Mouse (Mus musculus) MEL (cell line): ENCODE measurements around the gene Pf4. TPM values are rescaled to one million over a fixed set of nuclear protein-coding genes. Genes with fewer than 3 reads are reported as not detected.

Source experiments
- DNase-seq: peaks from one replicate; pipeline ENCODE4 v3.0.0; 2011; ENCODE audit warnings: low read depth, low spot score
- H3K27ac ChIP-seq: 2 replicates; pipeline ENCODE4 v1.5.1; 2012; ENCODE audit warnings: low read depth, mild to moderate bottlenecking, control low read depth, low read length, moderate library complexity; ENCODE audit not compliant: control insufficient read depth
- H3K27me3 ChIP-seq, 2 experiments: fragments of 150-350 bp in 1 of 2; sonication (generic) in 1 of 2; 2 replicates each; pipeline ENCODE4 v1.6.1; 2012; ENCODE audit warnings: low read length in 2 of 2, mild to moderate bottlenecking in 2 of 2, improper control_type of control experiment in 1 of 2, moderate library complexity in 1 of 2; ENCODE audit not compliant: insufficient read depth in 2 of 2, control insufficient read depth in 1 of 2
- H3K36me3 ChIP-seq, 2 experiments: 2 replicates each; pipeline ENCODE4 v1.6.1; 2012 to 2014; ENCODE audit warnings: low read length in 2 of 2, improper control_type of control experiment in 1 of 2, inconsistent platforms in 1 of 2, mild to moderate bottlenecking in 1 of 2; ENCODE audit not compliant: insufficient read depth in 2 of 2, control insufficient read depth in 1 of 2
- H3K4me1 ChIP-seq, 2 experiments: fragments of 150-350 bp in 1 of 2; sonication (generic) in 1 of 2; 2 replicates each; pipeline ENCODE4 v1.6.1; 2012; ENCODE audit warnings: low read length in 2 of 2, improper control_type of control experiment in 1 of 2, mild to moderate bottlenecking in 1 of 2; ENCODE audit not compliant: insufficient read depth in 2 of 2, control insufficient read depth in 1 of 2
- H3K4me3 ChIP-seq, 2 experiments: fragments of 150-350 bp in 1 of 2; sonication (generic) in 1 of 2; 2 replicates each; pipeline ENCODE4 v1.5.1; 2012; ENCODE audit warnings: low read depth in 2 of 2, low read length in 2 of 2, mild to moderate bottlenecking in 2 of 2, moderate library complexity in 2 of 2, control low read depth in 1 of 2, improper control_type of control experiment in 1 of 2; ENCODE audit not compliant: control insufficient read depth in 1 of 2, insufficient read depth in 1 of 2
- H3K79me2 ChIP-seq: 2 replicates; pipeline ENCODE4 v1.6.1; 2012; ENCODE audit warnings: mild to moderate bottlenecking, low read length, moderate library complexity; ENCODE audit not compliant: control insufficient read depth, poor library complexity, insufficient read depth
- H3K9ac ChIP-seq: 2 replicates; pipeline ENCODE4 v1.6.1; 2012; ENCODE audit warnings: low read depth, mild to moderate bottlenecking, control low read depth, low read length, moderate library complexity; ENCODE audit not compliant: control insufficient read depth, poor library complexity, severe bottlenecking
- H3K9me3 ChIP-seq: fragments of 150-350 bp; sonication (generic); replicated peaks from 2 replicates; pipeline ENCODE4 v1.6.1; 2012; ENCODE audit warnings: mild to moderate bottlenecking, low read length, improper control_type of control experiment, moderate library complexity; ENCODE audit not compliant: insufficient read depth
- BHLHE40 ChIP-seq: IDR thresholded peaks from 2 replicates; pipeline ENCODE4 v1.6.1; 2012; ENCODE audit warnings: low read depth, mild to moderate bottlenecking, inconsistent platforms, low read length, improper control_type of control experiment, borderline replicate concordance
- CHD1 ChIP-seq: IDR thresholded peaks from 2 replicates; pipeline ENCODE4 v1.6.1; 2012; ENCODE audit warnings: low read depth, mild to moderate bottlenecking, inconsistent platforms, low read length, improper control_type of control experiment
- CHD2 ChIP-seq: IDR thresholded peaks from 2 replicates; pipeline ENCODE4 v1.6.1; 2011; ENCODE audit warnings: low read length, improper control_type of control experiment
- CTCF ChIP-seq, 3 experiments: IDR thresholded peaks in 2 of 3; conservative IDR thresholded peaks in 1 of 3; 2 replicates each; pipeline ENCODE4 v1.5.1; 2011 to 2012; ENCODE audit warnings: low read length in 3 of 3, low read depth in 2 of 3, mild to moderate bottlenecking in 2 of 3, improper control_type of control experiment in 1 of 3, inconsistent platforms in 1 of 3, mixed read lengths in 1 of 3, moderate library complexity in 1 of 3; ENCODE audit not compliant: control insufficient read depth in 1 of 3, insufficient read depth in 1 of 3, poor library complexity in 1 of 3, severe bottlenecking in 1 of 3
- ELF1 ChIP-seq: IDR thresholded peaks from 2 replicates; pipeline ENCODE4 v1.6.1; 2014; ENCODE audit warnings: low read depth, mild to moderate bottlenecking, inconsistent platforms, low read length, improper control_type of control experiment, moderate library complexity
- EP300 ChIP-seq, 2 experiments: IDR thresholded peaks; 2 replicates each; pipeline ENCODE4 v1.6.1; 2011; ENCODE audit warnings: improper control_type of control experiment in 2 of 2, low read length in 2 of 2, low read depth in 1 of 2, mild to moderate bottlenecking in 1 of 2
- ETS1 ChIP-seq: IDR thresholded peaks from 2 replicates; pipeline ENCODE4 v1.6.1; 2012; ENCODE audit warnings: low read depth, mild to moderate bottlenecking, inconsistent platforms, low read length, improper control_type of control experiment, moderate library complexity
- GABPA ChIP-seq: IDR thresholded peaks from 2 replicates; pipeline ENCODE4 v1.6.1; 2012; ENCODE audit warnings: low read depth, mild to moderate bottlenecking, inconsistent platforms, low read length, improper control_type of control experiment, moderate library complexity
- GATA1 ChIP-seq: IDR thresholded peaks from 2 replicates; pipeline ENCODE4 v1.6.1; 2011; ENCODE audit warnings: low read depth, low read length, improper control_type of control experiment
- HCFC1 ChIP-seq: IDR thresholded peaks from 2 replicates; pipeline ENCODE4 v1.6.1; 2012; ENCODE audit warnings: low read depth, mild to moderate bottlenecking, inconsistent platforms, low read length, improper control_type of control experiment, moderate library complexity
- JUND ChIP-seq: IDR thresholded peaks from 2 replicates; pipeline ENCODE4 v1.6.1; 2011; ENCODE audit warnings: low read depth, mild to moderate bottlenecking, improper control_type of control experiment, low read length
- KAT2A ChIP-seq: conservative IDR thresholded peaks from 2 replicates; pipeline ENCODE4 v1.6.1; 2012; ENCODE audit warnings: low read depth, low read length, improper control_type of control experiment, inconsistent platforms
- MAFK ChIP-seq: IDR thresholded peaks from 2 replicates; pipeline ENCODE4 v1.6.1; 2011; ENCODE audit warnings: low read depth, mild to moderate bottlenecking, low read length, improper control_type of control experiment, borderline replicate concordance
- MAX ChIP-seq: IDR thresholded peaks from 2 replicates; pipeline ENCODE4 v1.6.1; 2011; ENCODE audit warnings: low read length, improper control_type of control experiment
- MAZ ChIP-seq: IDR thresholded peaks from 2 replicates; pipeline ENCODE4 v1.6.1; 2012; ENCODE audit warnings: low read depth, mild to moderate bottlenecking, inconsistent platforms, low read length, improper control_type of control experiment
- MEF2A ChIP-seq: IDR thresholded peaks from 2 replicates; pipeline ENCODE4 v1.6.1; 2014; ENCODE audit warnings: low read depth, mild to moderate bottlenecking, inconsistent platforms, low read length, improper control_type of control experiment; ENCODE audit not compliant: poor library complexity, insufficient replicate concordance, severe bottlenecking; ENCODE audit errors: extremely low read depth
- MXI1 ChIP-seq: IDR thresholded peaks from 2 replicates; pipeline ENCODE4 v1.6.1; 2011; ENCODE audit warnings: mild to moderate bottlenecking, low read depth, low read length, improper control_type of control experiment
- MYB ChIP-seq: IDR thresholded peaks from 2 replicates; pipeline ENCODE4 v1.6.1; 2011; ENCODE audit warnings: mild to moderate bottlenecking, low read depth, low read length, improper control_type of control experiment
- MYC ChIP-seq: IDR thresholded peaks from 2 replicates; pipeline ENCODE4 v1.6.1; 2011; ENCODE audit warnings: low read depth, mild to moderate bottlenecking, low read length, improper control_type of control experiment, moderate library complexity
- NELFE ChIP-seq: IDR thresholded peaks from 2 replicates; pipeline ENCODE4 v1.6.1; 2011; ENCODE audit warnings: low read depth, low read length, improper control_type of control experiment
- NRF1 ChIP-seq: IDR thresholded peaks from 2 replicates; pipeline ENCODE4 v1.6.1; 2014; ENCODE audit warnings: low read depth, mild to moderate bottlenecking, inconsistent platforms, low read length, improper control_type of control experiment, moderate library complexity; ENCODE audit not compliant: poor library complexity, insufficient read depth, severe bottlenecking
- POLR2A ChIP-seq, 2 experiments: IDR thresholded peaks; 2 replicates each; pipeline ENCODE4 v1.6.1; 2011 to 2012; ENCODE audit warnings: low read length in 2 of 2, mild to moderate bottlenecking in 2 of 2, control low read depth in 1 of 2, improper control_type of control experiment in 1 of 2, low read depth in 1 of 2, moderate library complexity in 1 of 2; ENCODE audit not compliant: control insufficient read depth in 1 of 2, insufficient read depth in 1 of 2, poor library complexity in 1 of 2
- POLR2AphosphoS2 ChIP-seq: IDR thresholded peaks from 2 replicates; pipeline ENCODE4 v1.6.1; 2011; ENCODE audit warnings: low read length, improper control_type of control experiment
- POLR2AphosphoS5 ChIP-seq: IDR thresholded peaks from 2 replicates; pipeline ENCODE4 v1.6.1; 2012; ENCODE audit warnings: low read depth, borderline replicate concordance, mild to moderate bottlenecking, inconsistent platforms, low read length, moderate library complexity, mixed read lengths
- RAD21 ChIP-seq: IDR thresholded peaks from 2 replicates; pipeline ENCODE4 v1.6.1; 2011; ENCODE audit warnings: mild to moderate bottlenecking, low read depth, low read length, improper control_type of control experiment
- RCOR1 ChIP-seq: IDR thresholded peaks from 2 replicates; pipeline ENCODE4 v1.6.1; 2012; ENCODE audit warnings: low read depth, mild to moderate bottlenecking, inconsistent platforms, low read length, improper control_type of control experiment
- SIN3A ChIP-seq: IDR thresholded peaks from 2 replicates; pipeline ENCODE4 v1.6.1; 2012; ENCODE audit warnings: low read length, improper control_type of control experiment, inconsistent platforms
- SMC3 ChIP-seq: IDR thresholded peaks from 2 replicates; pipeline ENCODE4 v1.6.1; 2011; ENCODE audit warnings: low read depth, low read length, improper control_type of control experiment
- TAL1 ChIP-seq: IDR thresholded peaks from 2 replicates; pipeline ENCODE4 v1.6.1; 2012; ENCODE audit warnings: mild to moderate bottlenecking, inconsistent platforms, low read length, moderate library complexity, mixed read lengths
- TBP ChIP-seq: IDR thresholded peaks from 2 replicates; pipeline ENCODE4 v1.8.0; 2011; ENCODE audit warnings: low read depth, low read length, improper control_type of control experiment
- TCF12 ChIP-seq: IDR thresholded peaks from 2 replicates; pipeline ENCODE4 v1.6.1; 2014; ENCODE audit warnings: low read depth, mild to moderate bottlenecking, inconsistent platforms, low read length, improper control_type of control experiment, moderate library complexity
- UBTF ChIP-seq: IDR thresholded peaks from 2 replicates; pipeline ENCODE4 v1.6.1; 2012; ENCODE audit warnings: low read depth, mild to moderate bottlenecking, inconsistent platforms, low read length, improper control_type of control experiment, moderate library complexity, borderline replicate concordance; ENCODE audit not compliant: insufficient read depth
- USF2 ChIP-seq, 2 experiments: IDR thresholded peaks; 2 replicates each; pipeline ENCODE4 v1.6.1; 2011 to 2012; ENCODE audit warnings: improper control_type of control experiment in 2 of 2, low read length in 2 of 2, borderline replicate concordance in 1 of 2, inconsistent platforms in 1 of 2, low read depth in 1 of 2, mild to moderate bottlenecking in 1 of 2; ENCODE audit not compliant: insufficient read depth in 1 of 2
- ZC3H11A ChIP-seq: IDR thresholded peaks from 2 replicates; pipeline ENCODE4 v1.6.1; 2012; ENCODE audit warnings: low read depth, mild to moderate bottlenecking, inconsistent platforms, low read length, improper control_type of control experiment
- ZKSCAN1 ChIP-seq: IDR thresholded peaks from 2 replicates; pipeline ENCODE4 v1.6.1; 2012; ENCODE audit warnings: low read depth, mild to moderate bottlenecking, inconsistent platforms, low read length, improper control_type of control experiment, moderate library complexity
- ZMIZ1 ChIP-seq: IDR thresholded peaks from 2 replicates; pipeline ENCODE4 v1.6.1; 2012; ENCODE audit warnings: low read depth, mild to moderate bottlenecking, inconsistent platforms, low read length, improper control_type of control experiment, moderate library complexity
- ZNF384 ChIP-seq: IDR thresholded peaks from 2 replicates; pipeline ENCODE4 v1.6.1; 2012; ENCODE audit warnings: low read depth, mild to moderate bottlenecking, inconsistent platforms, low read length, improper control_type of control experiment
- polyA plus RNA-seq, 2 experiments: library from polyadenylated mRNA; stranded (reverse) in 1 of 2; unstranded in 1 of 2; fragments of >175 nt in 1 of 2; fragments of >200 nt in 1 of 2; gene quantifications; 2 replicates each; pipeline versions ENCODE4 v1.2.1 to v1.2.4; 2012; ENCODE audit warnings: low replicate concordance in 2 of 2, low read depth in 1 of 2; ENCODE audit not compliant: insufficient read length in 2 of 2, insufficient read depth in 1 of 2, missing spikeins in 1 of 2
- total RNA-seq: library from RNA; depleted of rRNA; stranded (reverse); fragments of 300-350 nt; gene quantifications from 2 replicates; pipeline ENCODE4 v1.2.3, GENCODE M21; 2012

Gene Pf4
- total and polyA plus RNA-seq, 3 experiments = 283 to 393 TPM; not detected in 1

- DNase-seq = peak; percentile 92
- H3K79me2 ChIP-seq = peaks cover 2% of the 10 kb centered on the region; the same call in 1 of the 2 replicates
- H3K27me3 ChIP-seq = no peaks in the 10 kb centered on the region
- peak overlapping the region in 1 of 2 experiments; percentile 4; a peak in 2 of 4 replicates for H3K4me3 ChIP-seq
- H3K27ac ChIP-seq = peak overlapping the region; percentile 92
- H3K36me3 ChIP-seq = peaks cover 0 to 36% of the 10 kb centered on the region in 2 experiments; a peak in 2 of 4 replicates
- no peaks in the 10 kb centered on the region for H3K9me3 ChIP-seq
- peak overlapping the region; percentile 9; the same call in 1 of the 2 replicates for H3K9ac ChIP-seq
- peaks cover 13 to 29% of the 10 kb centered on the region in 2 experiments for H3K4me1 ChIP-seq
- no peak for TF ChIP-seq JUND
- no peak for TF ChIP-seq MEF2A
- TF ChIP-seq POLR2AphosphoS2 = no peak
- TF ChIP-seq NELFE = no peak
- no peak for TF ChIP-seq POLR2AphosphoS5
- TF ChIP-seq USF2 (IDR thresholded peaks at IDR 0.05; ENCODE audit: borderline replicate concordance in 1 of 2, insufficient read depth in 1 of 2, low read depth in 1 of 2, low read length in 2 of 2) = no peak
- TF ChIP-seq GABPA = no peak
- TF ChIP-seq NRF1 = no peak
- no peak for TF ChIP-seq POLR2A (IDR thresholded peaks at IDR 0.05; ENCODE audit: control insufficient read depth in 1 of 2, insufficient read depth in 1 of 2, low read depth in 1 of 2, low read length in 2 of 2, poor library complexity in 1 of 2)
- peak; percentile 89 for TF ChIP-seq GATA1
- peak; percentile 92 for TF ChIP-seq MAZ
- no peak for TF ChIP-seq CHD1
- peak; percentile 52 for TF ChIP-seq TAL1
- no peak for TF ChIP-seq ZKSCAN1
- TF ChIP-seq ZMIZ1 = 0 out of 2 replicates have a peak, but pooled peaks have one; percentile 30
- TF ChIP-seq MAX = no peak
- peak; percentile 69 for TF ChIP-seq TBP
- peak; percentile 70 for TF ChIP-seq ZNF384
- no peak for TF ChIP-seq ZC3H11A
- peak; percentile 76 for TF ChIP-seq RCOR1
- peak; percentile 93 for TF ChIP-seq TCF12
- TF ChIP-seq MYC = peak; percentile 81; the same call in 1 of the 2 replicates
- TF ChIP-seq EP300 (IDR thresholded peaks at IDR 0.05; ENCODE audit: low read depth in 1 of 2, low read length in 2 of 2) = peak; percentile 92 to 96
- 0 out of 2 replicates have a peak, but pooled peaks have one; percentile 12 for TF ChIP-seq CHD2
- peak; percentile 83 for TF ChIP-seq MYB
- peak; percentile 74; the same call in 1 of the 2 replicates for TF ChIP-seq BHLHE40
- TF ChIP-seq UBTF = no peak
- TF ChIP-seq SMC3 = no peak
- TF ChIP-seq MXI1 = peak; percentile 68; the same call in 1 of the 2 replicates
- 0 out of 2 replicates have a peak, but pooled peaks have one; percentile 36 for TF ChIP-seq ELF1
- TF ChIP-seq MAFK = peak; percentile 79; the same call in 1 of the 2 replicates
- 0 out of 2 replicates have a peak, but pooled peaks have one; percentile 33 for TF ChIP-seq KAT2A
- TF ChIP-seq RAD21 = no peak
- peak; percentile 88 for TF ChIP-seq ETS1
- TF ChIP-seq SIN3A = peak; percentile 87
- TF ChIP-seq CTCF (IDR thresholded peaks at IDR 0.05 in 2 of 3, conservative IDR thresholded peaks at IDR 0.05 in 1 of 3; ENCODE audit: control insufficient read depth in 1 of 3, insufficient read depth in 1 of 3, low read depth in 2 of 3, low read length in 3 of 3, poor library complexity in 1 of 3, severe bottlenecking in 1 of 3) = no peak
- TF ChIP-seq HCFC1 = 0 out of 2 replicates have a peak, but pooled peaks have one; percentile 31
Observed at GRCm38 (mm10) chr5:90775562-90775961, 3.3 kb downstream of the Pf4 start.
